14 mouse cellular contexts compared by ENCODE assay signal in genomic region chr13:92907366-92907765, GRCm38 (mm10).
"Had no signal": no experiment of that assay in that cellular context is flagged by ENCODE, and none has a peak within 500 bp of the region (broad histone marks: within the 10 kb centered on the region; RNA-seq: fewer than 3 reads in every experiment).

No protein-coding gene starts in this region.

- H3K27me3 ChIP-seq: limb, embryonic 13.5 days; liver, embryonic 12.5 days; lung, embryonic 15.5 days; midbrain, embryonic 13.5 days; neural tube, embryonic 15.5 days had no signal

- H3K4me3 ChIP-seq: limb, embryonic 13.5 days; liver, embryonic 12.5 days; lung, embryonic 15.5 days; midbrain, embryonic 13.5 days; myocyte; neural tube, embryonic 15.5 days had no signal

- H3K36me3 ChIP-seq: limb, embryonic 13.5 days; liver, embryonic 12.5 days; lung, embryonic 15.5 days; midbrain, embryonic 13.5 days; neural tube, embryonic 15.5 days had no signal

- H3K4me2 ChIP-seq: limb, embryonic 13.5 days; liver, embryonic 12.5 days; lung, embryonic 15.5 days; midbrain, embryonic 13.5 days; neural tube, embryonic 15.5 days had no signal

- H3K9ac ChIP-seq: limb, embryonic 13.5 days; liver, embryonic 12.5 days; lung, embryonic 15.5 days; midbrain, embryonic 13.5 days; neural tube, embryonic 15.5 days had no signal

- DNase-seq: kidney, adult 9 months; kidney, postnatal 36 days; layer of hippocampus, adult 9-11 months; layer of hippocampus, postnatal 36 days; right cerebral cortex, adult 18-20 months; right cerebral cortex, postnatal 25 days; thymus, postnatal 36 days had no signal

- ATAC-seq: liver, embryonic 12.5 days; midbrain, embryonic 13.5 days had no signal

- H3K27ac ChIP-seq: kidney, postnatal 0 days; limb, embryonic 13.5 days; liver, embryonic 12.5 days; lung, embryonic 15.5 days; midbrain, embryonic 13.5 days; neural tube, embryonic 15.5 days had no signal

- H3K9me3 ChIP-seq: limb, embryonic 13.5 days; liver, embryonic 12.5 days; lung, embryonic 15.5 days; midbrain, embryonic 13.5 days; neural tube, embryonic 15.5 days had no signal

- H3K4me1 ChIP-seq: liver, embryonic 12.5 days; lung, embryonic 15.5 days; midbrain, embryonic 13.5 days; neural tube, embryonic 15.5 days had no signal
